Mouse (Mus musculus) MEL (cell line): ENCODE data around the gene Aqp6.

Experiments
- CTCF ChIP-seq, 3 experiments: IDR thresholded peaks in 2 of 3; conservative IDR thresholded peaks in 1 of 3; 2 replicates each; pipeline ENCODE4 v1.5.1; 2011 to 2012; ENCODE audit warnings: low read length in 3 of 3, low read depth in 2 of 3, mild to moderate bottlenecking in 2 of 3, improper control_type of control experiment in 1 of 3, inconsistent platforms in 1 of 3, mixed read lengths in 1 of 3, moderate library complexity in 1 of 3; ENCODE audit not compliant: control insufficient read depth in 1 of 3, insufficient read depth in 1 of 3, poor library complexity in 1 of 3, severe bottlenecking in 1 of 3
- ELF1 ChIP-seq: IDR thresholded peaks from 2 replicates; pipeline ENCODE4 v1.6.1; 2014; ENCODE audit warnings: low read depth, mild to moderate bottlenecking, inconsistent platforms, low read length, improper control_type of control experiment, moderate library complexity
- EP300 ChIP-seq, 2 experiments: IDR thresholded peaks; 2 replicates each; pipeline ENCODE4 v1.6.1; 2011; ENCODE audit warnings: improper control_type of control experiment in 2 of 2, low read length in 2 of 2, low read depth in 1 of 2, mild to moderate bottlenecking in 1 of 2
- ETS1 ChIP-seq: IDR thresholded peaks from 2 replicates; pipeline ENCODE4 v1.6.1; 2012; ENCODE audit warnings: low read depth, mild to moderate bottlenecking, inconsistent platforms, low read length, improper control_type of control experiment, moderate library complexity
- MAFK ChIP-seq: IDR thresholded peaks from 2 replicates; pipeline ENCODE4 v1.6.1; 2011; ENCODE audit warnings: low read depth, mild to moderate bottlenecking, low read length, improper control_type of control experiment, borderline replicate concordance
- POLR2A ChIP-seq, 2 experiments: IDR thresholded peaks; 2 replicates each; pipeline ENCODE4 v1.6.1; 2011 to 2012; ENCODE audit warnings: low read length in 2 of 2, mild to moderate bottlenecking in 2 of 2, control low read depth in 1 of 2, improper control_type of control experiment in 1 of 2, low read depth in 1 of 2, moderate library complexity in 1 of 2; ENCODE audit not compliant: control insufficient read depth in 1 of 2, insufficient read depth in 1 of 2, poor library complexity in 1 of 2
- RCOR1 ChIP-seq: IDR thresholded peaks from 2 replicates; pipeline ENCODE4 v1.6.1; 2012; ENCODE audit warnings: low read depth, mild to moderate bottlenecking, inconsistent platforms, low read length, improper control_type of control experiment

GRCm38 (mm10) chr15:99599245-99600070 lies 1.7 kb upstream of the Aqp6 start:
- TF ChIP-seq CTCF (IDR thresholded peaks at IDR 0.05 in 2 of 3, conservative IDR thresholded peaks at IDR 0.05 in 1 of 3; ENCODE audit: control insufficient read depth in 1 of 3, insufficient read depth in 1 of 3, low read depth in 2 of 3, low read length in 3 of 3, poor library complexity in 1 of 3, severe bottlenecking in 1 of 3) (no peak), POLR2A (IDR thresholded peaks at IDR 0.05; ENCODE audit: control insufficient read depth in 1 of 2, insufficient read depth in 1 of 2, low read depth in 1 of 2, low read length in 2 of 2, poor library complexity in 1 of 2) (no peak), ELF1 (no peak), RCOR1 (no peak), EP300 (IDR thresholded peaks at IDR 0.05; ENCODE audit: low read depth in 1 of 2, low read length in 2 of 2) (no peak), MAFK (no peak), ETS1 (no peak)
